Mouse (Mus musculus) limb, embryonic 14.5 days (tissue): ENCODE data around the gene Cytl1. TPM values are rescaled to one million over a fixed set of nuclear protein-coding genes. Genes with fewer than 3 reads are reported as not detected.

ENCODE experiments used
- ATAC-seq: fragments of 200-750 bp; cut with Nextera tagmentation; 2 replicates; pipeline ENCODE4 v1.8.0; 2017; ENCODE audit warnings: low read depth, moderate number of reproducible peaks, moderate TSS enrichment; ENCODE audit not compliant: low FRiP score
- DNase-seq: peaks from one replicate; pipeline ENCODE4 v3.0.0-alpha.2; 2015; ENCODE audit warnings: low spot score
- H3K27ac ChIP-seq: fragments of 300-500 bp; sonication (generic); replicated peaks from 2 replicates; pipeline ENCODE4 v1.5.1; 2014; ENCODE audit warnings: low read depth, mild to moderate bottlenecking, low read length, moderate library complexity, mixed read lengths
- H3K27me3 ChIP-seq: fragments of 300-500 bp; sonication (generic); 2 replicates; pipeline ENCODE4 v1.6.1; 2014; ENCODE audit warnings: low read length, mixed read lengths; ENCODE audit not compliant: control insufficient read depth, insufficient read depth
- H3K36me3 ChIP-seq: fragments of 300-500 bp; sonication (generic); 2 replicates; pipeline ENCODE4 v1.6.1; 2014; ENCODE audit warnings: mild to moderate bottlenecking, low read length, moderate library complexity, mixed read lengths; ENCODE audit not compliant: control insufficient read depth, insufficient read depth
- H3K4me1 ChIP-seq: fragments of 300-500 bp; sonication (generic); 2 replicates; pipeline ENCODE4 v1.6.1; 2014; ENCODE audit warnings: antibody characterized with exemption, low read length, mixed read lengths; ENCODE audit not compliant: control insufficient read depth, insufficient read depth
- H3K4me2 ChIP-seq: fragments of 300-500 bp; sonication (generic); replicated peaks from 2 replicates; pipeline ENCODE4 v1.6.1; 2014; ENCODE audit warnings: low read depth, mild to moderate bottlenecking, low read length, moderate library complexity; ENCODE audit not compliant: severe bottlenecking
- H3K4me3 ChIP-seq: fragments of 300-500 bp; sonication (generic); replicated peaks from 2 replicates; pipeline ENCODE4 v1.5.1; 2014; ENCODE audit warnings: low read length
- H3K9ac ChIP-seq: fragments of 300-500 bp; sonication (generic); 2 replicates; pipeline ENCODE4 v1.6.1; 2014; ENCODE audit warnings: mild to moderate bottlenecking, low read depth, low read length, moderate library complexity; ENCODE audit not compliant: severe bottlenecking
- H3K9me3 ChIP-seq: fragments of 300-500 bp; sonication (generic); 2 replicates; pipeline ENCODE4 v1.6.1; 2016; ENCODE audit warnings: low read length; ENCODE audit not compliant: control insufficient read depth
- POLR2A ChIP-seq: fragments of 200-500 bp; IDR thresholded peaks from 2 replicates; pipeline ENCODE4 v1.8.0; 2012; ENCODE audit warnings: inconsistent platforms, mild to moderate bottlenecking, moderate library complexity, borderline replicate concordance; ENCODE audit not compliant: insufficient read depth, insufficient read length; ENCODE audit errors: extremely low read depth
- WGBS: fragments of 180-500 bp; shearing (Covaris S2); extraction: QIAGEN DNeasy Blood & Tissue Kit; methylation state at CpG from one replicate; pipeline ENCODE4 v1.1.7; 2014; 5-methylcytosine and 5-hydroxymethylcytosine counted together
- polyA plus RNA-seq, 2 experiments: library from polyadenylated mRNA; depleted of rRNA in 1 of 2; stranded (reverse) in 1 of 2; unstranded in 1 of 2; fragments of >200 nt; fragmentation: Nextera tagmentation in 1 of 2; extraction: Ambion mirVana in 1 of 2; gene quantifications; 2 replicates each; pipeline versions ENCODE4 v1.2.1 to v1.2.3; 2012 to 2014

Cytl1 gene
- polyA plus RNA-seq, 2 experiments = 126 to 195 TPM

DNA sequence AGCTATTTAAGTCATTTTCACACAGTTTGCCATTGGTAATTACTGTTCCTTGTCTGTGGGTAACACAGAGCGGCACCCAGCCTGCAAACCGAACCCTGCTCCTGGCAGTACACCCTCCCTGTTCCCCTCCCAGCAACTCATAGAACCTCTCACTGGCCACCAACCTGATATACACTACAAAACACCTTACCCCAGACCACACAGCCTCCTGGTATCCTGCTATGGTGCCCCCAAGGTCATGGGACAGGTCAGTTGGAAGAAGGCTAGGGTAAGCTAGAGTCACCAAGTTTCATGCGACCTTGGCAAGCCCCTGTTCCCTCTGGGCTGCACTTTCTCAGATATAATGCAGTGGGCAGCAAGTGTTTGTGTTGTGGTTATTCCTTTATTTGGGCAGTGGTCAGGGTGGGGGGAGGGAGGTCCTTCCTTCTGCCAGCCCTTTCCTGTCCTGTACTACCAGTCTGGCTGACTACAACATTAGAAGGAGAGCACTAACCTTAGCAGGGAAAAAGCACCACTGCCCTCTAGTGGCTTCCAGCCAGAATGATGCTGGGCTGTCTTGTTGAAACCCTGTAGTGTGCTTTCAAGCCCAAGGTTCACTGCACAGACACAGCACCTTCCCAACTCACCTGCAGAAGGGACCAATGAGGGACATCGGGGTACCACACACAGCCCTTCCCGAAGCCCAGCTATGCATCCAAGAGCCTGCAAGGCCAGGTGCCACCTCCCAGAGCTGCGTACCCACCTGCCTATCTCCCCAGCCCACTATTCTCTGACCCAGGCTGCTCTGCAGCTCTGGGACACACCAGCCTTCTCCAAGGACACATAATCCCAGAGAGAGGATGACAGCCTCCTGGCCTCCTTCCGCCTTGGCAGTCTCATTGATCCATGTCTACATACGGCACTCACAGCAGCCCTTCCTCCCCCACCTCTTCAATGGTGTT is 17.0 kb downstream of the Cytl1 start:
- ATAC-seq (peak; percentile 71; the same call in 1 of the 2 replicates), DNase-seq (peak; percentile 90)
- H3K9me3 ChIP-seq = no peaks in the 10 kb centered on the region
- no peaks in the 10 kb centered on the region for H3K4me1 ChIP-seq
- WGBS = 66% methylated on average over 8 of the region's 8 CpGs
- no peak overlapping the region for H3K4me2 ChIP-seq
- no peak overlapping the region for H3K27ac ChIP-seq
- no peak for TF ChIP-seq POLR2A
- no peaks in the 10 kb centered on the region for H3K27me3 ChIP-seq
- no peak overlapping the region for H3K4me3 ChIP-seq
- no peak overlapping the region for H3K9ac ChIP-seq
- H3K36me3 ChIP-seq = no peaks in the 10 kb centered on the region

DNA sequence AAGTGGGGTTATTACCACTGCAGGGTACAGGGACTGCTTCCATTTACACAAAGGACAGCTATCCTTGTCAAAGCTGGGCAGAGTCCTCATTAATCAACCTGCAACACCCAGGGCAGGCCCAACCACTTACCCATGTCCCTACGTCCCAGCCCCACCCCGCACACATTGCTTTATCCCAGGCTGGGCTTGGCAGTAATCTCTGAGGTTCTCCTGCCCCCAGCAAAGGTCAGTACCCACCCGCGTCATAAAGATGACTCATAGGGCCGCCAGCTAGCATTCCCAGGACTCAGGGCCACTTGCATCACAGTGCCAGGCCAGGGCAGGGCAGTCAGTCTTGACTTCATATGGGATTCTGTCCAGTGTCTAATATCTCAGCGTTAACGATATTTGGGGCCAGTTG is 18.0 kb downstream of the Cytl1 start:
- no peak overlapping the region for H3K4me3 ChIP-seq
- no peak overlapping the region for H3K4me2 ChIP-seq
- no peak for DNase-seq
- no peaks in the 10 kb centered on the region for H3K4me1 ChIP-seq
- TF ChIP-seq POLR2A = no peak
- H3K9me3 ChIP-seq = no peaks in the 10 kb centered on the region
- H3K9ac ChIP-seq = no peak overlapping the region
- H3K27me3 ChIP-seq = no peaks in the 10 kb centered on the region
- H3K36me3 ChIP-seq = no peaks in the 10 kb centered on the region
- no peak for ATAC-seq
- 62% methylated on average over 7 of the region's 7 CpGs for WGBS
- H3K27ac ChIP-seq = no peak overlapping the region

DNA sequence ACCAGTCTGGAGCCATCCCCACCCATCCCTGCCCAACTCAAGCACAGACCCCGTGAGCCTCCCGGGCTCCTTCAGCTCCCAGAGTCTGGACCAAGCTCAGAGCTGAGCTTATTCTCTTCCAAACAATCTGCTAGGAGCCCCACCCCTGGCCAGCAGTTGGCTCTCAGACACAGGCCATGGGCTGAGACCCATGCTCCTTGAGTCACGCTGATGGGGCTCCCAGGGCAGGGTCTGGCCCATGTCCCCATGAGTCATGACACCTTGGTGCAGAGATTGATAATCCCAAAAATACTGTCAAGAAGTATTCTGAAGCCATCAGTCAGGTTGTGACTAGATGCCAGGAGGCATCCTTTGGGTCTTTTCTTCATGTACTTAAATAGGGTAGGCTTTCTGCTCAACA is 26.7 kb downstream of the Cytl1 start:
- no peaks in the 10 kb centered on the region for H3K36me3 ChIP-seq
- no peak overlapping the region for H3K4me3 ChIP-seq
- ATAC-seq (no peak), DNase-seq (no peak)
- H3K4me2 ChIP-seq = no peak overlapping the region
- no peaks in the 10 kb centered on the region for H3K27me3 ChIP-seq
- H3K9me3 ChIP-seq = no peaks in the 10 kb centered on the region
- no peak overlapping the region for H3K9ac ChIP-seq
- no peak for TF ChIP-seq POLR2A
- H3K27ac ChIP-seq = no peak overlapping the region
- no peaks in the 10 kb centered on the region for H3K4me1 ChIP-seq
- 81% methylated on average over 3 of the region's 3 CpGs for WGBS

DNA sequence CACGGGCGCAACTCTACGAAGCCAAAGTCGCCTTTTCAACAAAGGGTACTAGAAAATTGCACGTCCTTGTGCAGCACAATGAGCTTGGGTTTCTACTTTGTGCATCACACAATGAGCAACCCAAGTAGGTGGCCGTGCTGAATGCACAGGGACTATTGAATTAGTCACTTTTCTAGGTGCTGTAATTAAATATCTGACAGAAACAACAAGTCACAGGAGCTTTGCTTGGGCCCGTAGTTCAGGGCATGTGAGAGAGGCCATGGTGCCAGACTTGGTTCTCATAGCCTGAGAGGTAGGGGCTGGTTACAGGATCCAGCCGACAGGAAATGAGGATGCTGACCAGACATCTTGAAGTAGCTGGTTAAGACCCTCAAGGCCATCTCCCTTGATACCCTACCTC is 30.5 kb downstream of the Cytl1 start:
- no peaks in the 10 kb centered on the region for H3K9me3 ChIP-seq
- ATAC-seq (no peak), DNase-seq (no peak)
- WGBS = 78% methylated on average over 8 of the region's 8 CpGs
- peaks cover 7% of the 10 kb centered on the region; the same call in 1 of the 2 replicates for H3K4me1 ChIP-seq
- no peaks in the 10 kb centered on the region for H3K27me3 ChIP-seq
- no peak overlapping the region for H3K4me2 ChIP-seq
- H3K9ac ChIP-seq = no peak overlapping the region
- no peak overlapping the region for H3K4me3 ChIP-seq
- no peaks in the 10 kb centered on the region for H3K36me3 ChIP-seq
- no peak overlapping the region for H3K27ac ChIP-seq
- TF ChIP-seq POLR2A = no peak

DNA sequence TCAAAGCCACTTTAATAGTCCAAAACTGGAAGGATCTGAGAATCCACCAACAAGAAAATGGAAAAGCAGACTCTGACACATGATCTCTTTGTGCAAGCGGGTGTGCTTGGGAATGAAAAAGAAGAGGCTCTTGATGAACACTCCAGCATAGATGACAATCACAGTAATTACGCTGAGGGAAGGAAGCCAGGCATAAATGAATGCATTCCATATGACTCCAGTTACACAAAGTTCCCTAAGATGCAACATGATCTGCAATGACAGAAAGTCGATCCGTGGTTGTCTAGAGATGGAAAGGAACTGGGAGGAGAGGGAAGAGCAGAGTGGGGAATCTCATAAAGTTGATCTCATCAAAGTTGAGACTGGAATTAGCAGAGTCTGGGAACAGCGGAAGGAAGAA is 31.9 kb downstream of the Cytl1 start:
- H3K4me3 ChIP-seq = no peak overlapping the region
- no peak for ATAC-seq
- DNase-seq = no peak
- H3K36me3 ChIP-seq = no peaks in the 10 kb centered on the region
- WGBS = 71% methylated on average over 5 of the region's 5 CpGs
- peaks cover 7% of the 10 kb centered on the region; the same call in 1 of the 2 replicates for H3K4me1 ChIP-seq
- no peak overlapping the region for H3K9ac ChIP-seq
- no peaks in the 10 kb centered on the region for H3K27me3 ChIP-seq
- H3K27ac ChIP-seq = no peak overlapping the region
- no peak overlapping the region for H3K4me2 ChIP-seq
- H3K9me3 ChIP-seq = 0 out of 2 replicates have a peak, but pooled peaks cover 3% of the 10 kb centered on the region
- TF ChIP-seq POLR2A = no peak
